Mouse (Mus musculus) hindbrain, embryonic 13.5 days (tissue): Measurements from ENCODE around the gene Sirt2. TPM values are rescaled to one million over a fixed set of nuclear protein-coding genes. Genes with fewer than 3 reads are reported as not detected.
A peak's percentile ranks its signal among the peaks of the same experiment; 100 is the strongest.

ENCODE experiments used
- ATAC-seq: fragments of 200-750 bp; cut with Nextera tagmentation; 2 replicates; pipeline ENCODE4 v1.8.0; 2017; ENCODE audit warnings: moderate TSS enrichment; ENCODE audit not compliant: low FRiP score
- H3K27ac ChIP-seq: fragments of 300-500 bp; sonication (generic); 2 replicates; pipeline ENCODE4 v1.5.1; 2015; ENCODE audit warnings: inconsistent platforms, mild to moderate bottlenecking, moderate library complexity
- H3K27me3 ChIP-seq: fragments of 300-500 bp; sonication (generic); 2 replicates; pipeline ENCODE4 v1.6.1; 2015; ENCODE audit warnings: mild to moderate bottlenecking, inconsistent platforms
- H3K36me3 ChIP-seq: fragments of 300-500 bp; sonication (generic); 2 replicates; pipeline ENCODE4 v1.6.1; 2015; ENCODE audit warnings: mild to moderate bottlenecking, inconsistent platforms
- H3K4me1 ChIP-seq: fragments of 300-500 bp; sonication (generic); replicated peaks from 2 replicates; pipeline ENCODE4 v1.6.1; 2015; ENCODE audit warnings: inconsistent platforms
- H3K4me2 ChIP-seq: fragments of 300-500 bp; sonication (generic); 2 replicates; pipeline ENCODE4 v1.6.1; 2015; ENCODE audit warnings: inconsistent platforms, mild to moderate bottlenecking, moderate library complexity
- H3K4me3 ChIP-seq: fragments of 300-500 bp; sonication (generic); 2 replicates; pipeline ENCODE4 v1.5.1; 2015; ENCODE audit warnings: mild to moderate bottlenecking, inconsistent platforms
- H3K9ac ChIP-seq: fragments of 300-500 bp; sonication (generic); 2 replicates; pipeline ENCODE4 v1.6.1; 2015; ENCODE audit warnings: mild to moderate bottlenecking, inconsistent platforms
- H3K9me3 ChIP-seq: fragments of 300-500 bp; sonication (generic); 2 replicates; pipeline ENCODE4 v1.6.1; 2016; ENCODE audit warnings: inconsistent platforms
- WGBS: fragments of 180-500 bp; shearing (Covaris S2); methylation state at CpG from one replicate; pipeline ENCODE4 v1.1.7; 2015; 5-methylcytosine and 5-hydroxymethylcytosine counted together
- polyA plus RNA-seq: library from polyadenylated mRNA; unstranded; fragments of >200 nt; fragmentation: Nextera tagmentation; extraction: Ambion mirVana; gene quantifications from 2 replicates; pipeline ENCODE4 v1.2.1, GENCODE M21; 2015

The Sirt2 gene
- polyA plus RNA-seq, result 105 and 111 TPM in 2 replicates

DNA sequence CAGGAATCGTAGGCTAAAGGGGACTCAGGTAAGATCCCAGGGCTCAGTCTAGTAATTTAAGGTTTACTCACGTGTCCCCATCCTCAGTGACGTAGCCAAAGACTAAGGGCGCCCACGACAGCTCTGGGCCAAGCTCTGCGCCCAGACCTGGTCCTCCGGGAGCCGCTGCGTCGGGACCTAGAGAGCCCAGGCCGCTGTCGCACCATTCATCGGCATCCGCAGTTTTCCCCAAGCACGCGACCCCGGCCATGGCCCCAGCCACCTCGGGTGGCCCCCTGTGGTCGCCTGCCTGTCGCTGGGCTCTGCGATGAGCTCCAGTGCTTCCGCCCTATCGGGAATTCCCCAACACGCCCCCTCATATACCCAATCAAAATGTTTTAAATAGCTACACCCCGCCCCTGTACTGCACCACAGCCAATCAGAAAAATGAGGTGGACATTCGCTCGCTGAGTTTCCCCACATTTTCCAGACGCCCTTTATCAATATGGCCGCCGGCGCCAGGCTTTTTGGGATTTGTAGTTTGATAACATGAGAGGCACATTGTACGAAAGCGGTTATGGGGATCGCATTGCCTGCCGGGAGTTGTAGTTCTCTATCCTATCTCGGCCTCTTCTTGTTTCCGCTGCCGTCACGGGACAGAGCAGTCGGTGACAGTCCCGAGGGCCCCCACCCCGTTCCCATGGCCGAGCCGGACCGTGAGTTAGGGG lies at the start of gene Sirt2:
Gene Sirt2, plus strand, starts transcription at position 563 of the 707 bp plus-strand sequence.
- H3K4me2 ChIP-seq, result peak within 1 kb of the TSS; percentile 67
- H3K9ac ChIP-seq, result peak within 1 kb of the TSS; percentile 78
- ATAC-seq, result peak; percentile 99
- H3K27me3 ChIP-seq, result no peaks in the 10 kb centered on the region
- peaks cover 19% of the 10 kb centered on the region for H3K36me3 ChIP-seq
- WGBS, result under 1% methylated on average over 45 of the region's 45 CpGs
- H3K27ac ChIP-seq, result 0 out of 2 replicates have a peak within 1 kb of the TSS, but pooled peaks have one; percentile 24
- no peaks in the 10 kb centered on the region for H3K9me3 ChIP-seq
- H3K4me3 ChIP-seq, result peak within 1 kb of the TSS; percentile 69
- H3K4me1 ChIP-seq, result peaks cover 37% of the 10 kb centered on the region

DNA sequence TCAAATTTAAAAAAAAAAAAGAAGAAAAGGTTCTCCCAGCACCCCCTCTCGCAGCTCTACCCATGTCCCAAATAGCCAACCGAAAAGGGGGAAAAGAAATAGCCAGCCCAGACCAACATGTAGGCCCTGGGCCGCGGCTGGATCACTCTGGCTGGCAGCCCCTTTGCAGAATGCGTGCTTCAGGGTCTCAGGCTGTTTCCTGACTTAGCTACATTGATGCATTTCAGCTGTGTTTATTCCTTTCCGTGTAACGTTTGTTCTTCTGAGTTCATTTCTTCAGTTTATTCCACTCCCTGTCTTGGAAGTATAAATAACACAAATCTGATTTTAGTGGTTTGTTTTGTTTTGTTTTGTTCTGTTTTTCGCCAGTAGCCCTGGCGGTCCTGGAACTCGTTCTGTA lies 48.8 kb upstream of the Sirt2 start:
- Histone ChIP-seq H3K27ac (no peak overlapping the region), H3K36me3 (no peaks in the 10 kb centered on the region), H3K4me1 (peaks cover 8% of the 10 kb centered on the region), H3K4me3 (no peak overlapping the region), H3K9me3 (no peaks in the 10 kb centered on the region), H3K9ac (no peak overlapping the region), H3K27me3 (no peaks in the 10 kb centered on the region), H3K4me2 (no peak overlapping the region)
- ATAC-seq, result no peak
- 89% methylated on average over 10 of the region's 10 CpGs for WGBS

DNA sequence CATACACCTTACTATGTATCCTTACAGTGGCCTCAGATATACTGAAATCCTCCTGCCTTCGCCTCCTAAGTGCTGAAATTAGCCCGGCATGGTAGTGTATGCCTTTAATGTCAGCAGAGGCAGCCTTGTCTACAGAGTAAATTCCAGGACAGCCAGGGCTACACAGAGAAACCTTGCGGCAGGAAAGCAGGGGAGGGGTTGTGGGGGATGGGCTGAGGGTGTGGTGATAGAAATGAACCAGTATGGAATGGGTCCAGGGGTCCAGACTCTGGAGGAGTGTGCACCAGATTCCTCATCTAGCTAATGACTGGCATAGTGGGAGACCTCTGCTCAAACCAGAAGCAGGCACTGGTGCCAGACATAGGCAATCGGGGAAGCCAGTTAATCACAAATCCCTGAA lies 47.4 kb upstream of the Sirt2 start:
- peaks cover 8% of the 10 kb centered on the region for H3K4me1 ChIP-seq
- H3K9ac ChIP-seq, result no peak overlapping the region
- WGBS, result 62% methylated on average over 4 of the region's 4 CpGs
- ATAC-seq, result no peak
- no peak overlapping the region for H3K27ac ChIP-seq
- no peak overlapping the region for H3K4me2 ChIP-seq
- H3K9me3 ChIP-seq, result no peaks in the 10 kb centered on the region
- no peaks in the 10 kb centered on the region for H3K27me3 ChIP-seq
- H3K4me3 ChIP-seq, result no peak overlapping the region
- H3K36me3 ChIP-seq, result no peaks in the 10 kb centered on the region

DNA sequence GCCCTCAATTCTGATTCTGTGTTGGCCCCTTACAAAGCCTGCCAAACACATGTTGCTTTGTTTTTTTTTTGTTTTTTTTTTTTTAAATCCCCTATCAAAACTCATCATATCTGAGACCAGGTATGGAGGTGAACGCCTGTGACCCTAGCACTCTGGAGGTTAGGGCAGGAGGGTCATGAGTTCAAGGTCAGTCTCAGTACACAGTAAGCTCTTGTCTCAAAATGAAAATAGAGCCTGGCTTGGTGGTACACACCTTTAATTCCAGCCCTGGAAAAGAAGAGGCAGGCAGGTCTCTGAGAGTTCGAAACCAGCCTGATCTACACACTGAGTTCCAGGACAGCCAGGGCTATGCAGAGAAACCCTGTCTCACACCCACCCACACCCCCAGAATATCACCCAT lies 46.9 kb upstream of the Sirt2 start:
- Histone ChIP-seq H3K9ac (no peak overlapping the region), H3K9me3 (no peaks in the 10 kb centered on the region), H3K4me1 (peaks cover 8% of the 10 kb centered on the region), H3K4me3 (no peak overlapping the region), H3K36me3 (no peaks in the 10 kb centered on the region), H3K27ac (no peak overlapping the region), H3K27me3 (no peaks in the 10 kb centered on the region), H3K4me2 (no peak overlapping the region)
- WGBS, result 82% methylated on average over 2 of the region's 2 CpGs
- ATAC-seq, result no peak

DNA sequence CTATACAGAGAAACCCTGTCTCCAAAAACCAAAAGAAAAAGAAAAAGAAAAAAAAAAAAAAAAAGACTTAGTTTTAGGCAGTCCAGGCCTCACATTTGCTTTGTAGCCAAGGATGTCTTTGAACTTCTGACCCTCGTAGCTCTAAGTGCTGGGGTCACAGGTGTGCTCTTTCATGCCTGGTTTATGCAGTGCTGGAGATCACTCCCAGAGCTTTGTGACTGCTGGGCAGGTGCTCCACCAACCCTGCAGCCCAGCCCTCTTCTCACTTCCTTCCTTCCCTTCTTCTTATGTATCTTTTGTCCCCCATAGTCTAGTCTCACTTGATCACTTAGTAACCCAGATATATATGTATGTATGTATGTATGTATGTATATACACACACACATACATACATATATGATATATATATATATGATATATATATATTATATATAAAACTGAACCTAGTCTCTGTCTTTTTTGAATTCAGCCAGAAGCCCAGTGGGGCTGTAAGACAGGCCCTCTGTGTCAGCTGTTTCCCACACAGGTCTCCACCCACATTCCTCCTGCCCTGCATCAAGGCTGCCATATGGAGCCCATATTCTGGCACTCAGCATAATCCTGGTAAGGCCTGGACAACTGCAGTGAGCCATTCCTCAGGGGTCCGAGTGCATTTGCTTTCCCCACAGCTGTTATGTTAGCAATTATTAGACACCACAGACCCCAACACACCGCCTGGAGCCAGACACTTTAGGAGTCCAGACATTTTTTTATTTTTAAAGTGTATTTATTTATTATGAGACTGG lies 45.6 kb upstream of the Sirt2 start:
- Histone ChIP-seq H3K27ac (no peak overlapping the region), H3K4me1 (peaks cover 8% of the 10 kb centered on the region), H3K9ac (no peak overlapping the region), H3K9me3 (no peaks in the 10 kb centered on the region), H3K4me3 (no peak overlapping the region), H3K27me3 (no peaks in the 10 kb centered on the region), H3K4me2 (no peak overlapping the region), H3K36me3 (no peaks in the 10 kb centered on the region)
- 68% methylated on average over 3 of the region's 3 CpGs for WGBS
- ATAC-seq, result no peak

DNA sequence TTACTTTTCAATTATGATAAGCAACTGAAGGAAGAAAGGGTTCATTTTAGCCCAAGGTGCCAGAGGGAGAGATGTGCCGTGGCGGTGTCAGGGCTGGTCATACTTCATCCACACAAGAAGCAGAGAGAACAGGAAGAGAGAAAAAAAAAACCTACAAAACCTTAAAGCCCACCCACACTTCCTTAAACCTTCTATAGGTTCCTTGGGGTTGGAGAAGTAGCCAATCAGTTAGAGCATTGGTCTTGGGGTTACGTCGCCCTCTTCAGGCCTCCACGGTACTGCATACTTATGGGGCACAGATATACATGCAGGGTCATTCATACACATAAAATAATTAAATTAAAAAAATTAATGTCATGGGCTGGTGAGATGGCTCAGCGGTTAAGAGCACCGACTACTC lies 44.5 kb upstream of the Sirt2 start:
- no peak for ATAC-seq
- Histone ChIP-seq H3K36me3 (no peaks in the 10 kb centered on the region), H3K27ac (no peak overlapping the region), H3K4me2 (no peak overlapping the region), H3K4me3 (no peak overlapping the region), H3K9me3 (no peaks in the 10 kb centered on the region), H3K27me3 (no peaks in the 10 kb centered on the region), H3K9ac (no peak overlapping the region), H3K4me1 (peaks cover 4% of the 10 kb centered on the region; the same call in 1 of the 2 replicates)
- 89% methylated on average over 7 of the region's 7 CpGs for WGBS

DNA sequence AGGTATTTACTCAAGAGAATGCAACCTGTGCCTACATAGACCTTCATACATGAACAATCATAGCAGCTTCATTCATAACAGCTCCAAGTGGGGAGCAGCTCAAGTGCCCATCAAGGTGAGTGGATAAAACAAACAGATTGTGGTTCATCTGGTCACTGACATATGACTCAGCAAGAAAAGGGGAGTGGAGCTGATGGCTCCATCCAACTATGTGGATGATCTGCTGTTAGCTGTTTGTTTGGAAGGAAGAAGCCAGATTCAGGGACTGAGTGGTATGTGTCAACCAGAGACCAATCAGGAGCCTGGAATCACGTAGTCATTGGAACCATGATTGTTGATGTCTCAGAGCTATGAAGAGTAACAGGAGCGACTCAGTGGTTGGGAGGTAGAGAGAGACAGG lies 41.9 kb upstream of the Sirt2 start:
- no peaks in the 10 kb centered on the region for H3K9me3 ChIP-seq
- H3K4me1 ChIP-seq, result peaks cover 14% of the 10 kb centered on the region
- ATAC-seq, result no peak
- 93% methylated on average over 2 of the region's 2 CpGs for WGBS
- no peak overlapping the region for H3K4me3 ChIP-seq
- H3K9ac ChIP-seq, result no peak overlapping the region
- no peaks in the 10 kb centered on the region for H3K27me3 ChIP-seq
- H3K4me2 ChIP-seq, result no peak overlapping the region
- no peak overlapping the region for H3K27ac ChIP-seq
- no peaks in the 10 kb centered on the region for H3K36me3 ChIP-seq

DNA sequence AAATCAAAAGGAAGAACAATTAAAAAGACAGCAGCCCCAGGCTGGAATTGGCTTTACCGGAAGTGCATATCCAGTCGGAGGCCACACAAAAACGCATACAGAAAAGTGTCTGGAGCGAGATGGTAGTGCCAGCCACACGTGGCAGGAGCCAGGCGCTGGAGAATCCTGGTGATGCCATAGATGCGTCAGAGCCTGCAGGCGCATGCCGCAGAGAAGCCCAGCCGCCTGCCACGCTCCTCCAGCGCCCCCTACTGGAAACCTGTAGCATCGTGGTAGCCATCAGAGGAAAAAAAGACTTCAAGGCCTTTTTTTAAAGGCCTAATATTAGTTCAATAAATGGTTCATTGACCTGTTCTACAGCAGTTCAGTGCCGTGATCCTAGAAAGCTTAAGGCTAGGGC lies 39.9 kb upstream of the Sirt2 start:
- Histone ChIP-seq H3K9ac (0 out of 2 replicates have a peak overlapping the region, but pooled peaks have one; percentile 35), H3K36me3 (no peaks in the 10 kb centered on the region), H3K27me3 (peaks cover 5% of the 10 kb centered on the region), H3K27ac (no peak overlapping the region), H3K4me2 (peak overlapping the region; percentile 34; the same call in 1 of the 2 replicates), H3K4me3 (no peak overlapping the region), H3K4me1 (peaks cover 14% of the 10 kb centered on the region), H3K9me3 (peaks cover 6% of the 10 kb centered on the region; the same call in 1 of the 2 replicates)
- 8% methylated on average over 14 of the region's 14 CpGs for WGBS
- ATAC-seq, result no peak

DNA sequence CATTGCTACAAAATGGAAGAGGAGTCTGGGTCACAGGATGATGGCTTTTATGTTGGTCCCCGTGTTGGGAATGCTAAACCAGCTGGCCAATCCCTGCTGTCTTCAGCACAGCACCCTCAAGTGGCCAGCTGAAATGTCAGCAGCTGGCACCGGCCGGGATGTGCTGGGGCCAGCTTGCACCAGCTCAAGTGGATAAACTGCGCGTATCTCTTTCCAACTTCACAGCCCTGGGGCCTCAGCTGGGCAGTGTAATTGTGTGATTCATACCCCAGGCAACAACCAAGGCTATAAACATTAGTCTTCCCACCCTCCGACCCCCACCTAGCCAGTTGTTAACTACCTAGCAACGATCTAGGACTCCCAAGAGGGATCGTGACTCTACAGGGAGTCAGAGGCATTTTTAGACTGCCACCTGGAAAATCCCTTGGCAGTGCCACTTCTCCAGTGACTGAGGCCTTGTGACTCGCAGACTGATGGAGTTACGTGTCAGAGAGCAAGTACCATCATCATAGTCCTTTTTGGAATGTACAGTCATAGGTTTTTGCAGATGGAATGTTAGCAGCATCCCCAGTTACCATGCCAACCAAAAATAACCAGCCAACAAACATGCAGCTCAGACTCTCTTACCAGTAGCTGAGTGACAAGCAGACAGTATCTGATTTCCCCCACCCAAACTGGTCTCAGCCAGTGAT lies 38.7 kb upstream of the Sirt2 start:
- ATAC-seq, result no peak
- WGBS, result 43% methylated on average over 10 of the region's 10 CpGs
- Histone ChIP-seq H3K4me3 (no peak overlapping the region), H3K4me2 (no peak overlapping the region), H3K36me3 (no peaks in the 10 kb centered on the region), H3K27ac (no peak overlapping the region), H3K4me1 (peaks cover 21% of the 10 kb centered on the region), H3K9me3 (peaks cover 6% of the 10 kb centered on the region; the same call in 1 of the 2 replicates), H3K27me3 (peaks cover 17% of the 10 kb centered on the region), H3K9ac (no peak overlapping the region)

DNA sequence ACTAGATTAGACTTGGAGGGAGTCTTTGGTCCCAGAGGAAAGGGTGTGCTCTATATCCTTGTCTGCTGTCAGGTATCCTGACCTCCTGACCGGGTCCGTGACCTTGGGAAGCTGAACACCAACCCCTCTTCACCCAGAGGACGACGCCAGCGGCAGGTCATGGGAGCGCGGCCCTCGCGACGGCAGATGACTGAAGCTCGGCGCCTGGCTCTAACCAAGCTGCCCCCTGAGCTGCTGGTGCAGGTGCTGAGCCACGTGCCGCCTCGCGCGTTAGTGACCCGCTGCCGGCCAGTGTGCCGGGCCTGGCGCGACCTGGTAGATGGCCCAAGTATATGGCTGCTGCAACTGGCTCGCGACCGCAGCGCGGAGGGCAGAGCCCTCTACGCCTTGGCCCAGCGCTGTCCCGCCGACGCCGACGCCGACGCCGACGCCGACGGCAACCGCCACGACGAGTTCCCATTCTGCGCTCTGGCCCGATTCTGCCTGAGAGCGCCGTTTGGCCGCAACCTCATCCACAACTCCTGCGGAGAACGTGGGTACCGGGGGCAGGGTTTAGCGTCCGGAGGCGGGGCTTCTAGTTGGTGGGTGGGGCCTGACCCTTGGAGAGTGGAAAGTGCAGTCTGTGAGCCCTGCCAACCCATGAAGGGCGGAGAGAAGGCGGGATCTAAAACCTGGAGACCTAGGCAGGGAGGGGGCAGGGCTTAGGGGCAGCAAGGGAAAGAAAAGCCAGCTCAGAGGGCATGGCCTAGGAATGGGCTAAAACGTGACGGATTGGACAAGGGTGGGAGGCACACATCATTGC lies 34.0 kb upstream of the Sirt2 start:
- Histone ChIP-seq H3K4me1 (peaks cover 22% of the 10 kb centered on the region), H3K36me3 (peaks cover 14% of the 10 kb centered on the region), H3K4me3 (peak overlapping the region; percentile 45), H3K4me2 (peak overlapping the region; percentile 62), H3K27ac (no peak overlapping the region), H3K27me3 (peaks cover 27% of the 10 kb centered on the region), H3K9ac (peak overlapping the region; percentile 70), H3K9me3 (peaks cover 6% of the 10 kb centered on the region; the same call in 1 of the 2 replicates)
- peak; percentile 70 for ATAC-seq
- 3% methylated on average over 58 of the region's 58 CpGs for WGBS

DNA sequence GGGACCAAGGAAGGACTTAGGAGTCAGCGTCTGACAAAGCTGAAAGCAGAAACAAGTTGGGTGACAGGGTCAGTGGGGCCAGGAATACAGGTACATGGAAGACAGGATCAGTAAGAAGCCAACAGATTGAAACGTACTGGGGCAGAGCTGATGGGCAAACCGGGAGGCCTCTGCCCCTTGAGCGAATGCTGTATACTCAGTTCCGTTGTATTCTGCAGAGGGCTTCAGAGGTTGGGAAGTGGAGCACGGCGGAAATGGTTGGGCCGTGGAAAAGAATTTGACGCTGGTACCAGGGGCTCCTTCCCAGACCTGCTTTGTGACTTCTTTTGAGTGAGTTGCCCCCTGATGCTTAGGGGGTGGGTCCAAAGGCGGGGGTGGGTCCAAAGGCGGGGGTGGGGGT lies 33.3 kb upstream of the Sirt2 start:
- Histone ChIP-seq H3K4me2 (peak overlapping the region; percentile 62), H3K27ac (no peak overlapping the region), H3K9me3 (peaks cover 6% of the 10 kb centered on the region; the same call in 1 of the 2 replicates), H3K27me3 (peaks cover 27% of the 10 kb centered on the region), H3K4me3 (peak overlapping the region; percentile 45), H3K4me1 (peaks cover 15% of the 10 kb centered on the region), H3K36me3 (peaks cover 19% of the 10 kb centered on the region), H3K9ac (peak overlapping the region; percentile 70; the same call in 1 of the 2 replicates)
- ATAC-seq, result no peak; the same call in none of the 2 replicates
- WGBS, result 10% methylated on average over 11 of the region's 11 CpGs
